ENCODE assay signal across 8 mouse cellular contexts in genomic region chr8:72590198-72590597, GRCm38 (mm10). TPM values are rescaled to one million over a fixed set of nuclear protein-coding genes. Genes with fewer than 3 reads are reported as not detected.
DNase-seq lines count a peak whose midpoint lies in the region.

No protein-coding gene starts in this region.

- peak; percentile 64 to 78 for DNase-seq in cerebellum, postnatal 14 days
- DNase-seq in cerebellum, adult 11 months = no peak
- peak; percentile 62 to 85 for DNase-seq in left cerebral cortex, postnatal 14 days (ENCODE audit: low spot score in 2 of 2)
- DNase-seq in left cerebral cortex, postnatal 36 days (ENCODE audit: low spot score in 2 of 2) = no peak
- DNase-seq in brain, adult 2 months (ENCODE audit: low read depth, low spot score) = peak; percentile 63
- DNase-seq in lung, postnatal 14 days = peak; percentile 54
- DNase-seq in yolk sac, embryonic 10.5 days (ENCODE audit: low spot score) = no peak
- no peak for DNase-seq in ovary, adult 18-20 months (ENCODE audit: low spot score)

- intact Hi-C loops in left cerebral cortex, postnatal 14 days (cut with DNase I) = no loop called here
- intact Hi-C loops in left cerebral cortex, postnatal 36 days (cut with DNase I) = no loop called here

RNA-seq across cellular contexts. Expression of gene Tmem38a, which starts 18.3 kb away (rescaled TPM):
- total RNA-seq in left cerebral cortex, postnatal 14 days (2021) = 100 to 1,000 TPM; 136 to 148 TPM
- 100 to 1,000 TPM; 121 to 137 TPM for total RNA-seq in left cerebral cortex, postnatal 36 days (2021)

RNA-seq across cellular contexts. Expression of gene Smim7, which starts 19.3 kb away (rescaled TPM):
- total RNA-seq in left cerebral cortex, postnatal 14 days (2021) = 100 to 1,000 TPM; 125 to 126 TPM
- 100 to 1,000 TPM; 111 to 128 TPM for total RNA-seq in left cerebral cortex, postnatal 36 days (2021)

RNA-seq across cellular contexts. Expression of gene Med26, which starts 42.1 kb away (rescaled TPM):
- total RNA-seq in left cerebral cortex, postnatal 14 days (2021) = 1 to 10 TPM; 8.5 to 9.8 TPM
- total RNA-seq in left cerebral cortex, postnatal 36 days (2021) = 10 to 100 TPM in 1 of 2 experiments, 1 to 10 TPM in 1; 9.6 to 10.7 TPM

RNA-seq across cellular contexts. Expression of gene Nwd1, which starts 56.3 kb away (rescaled TPM):
- total RNA-seq in left cerebral cortex, postnatal 14 days (2021) = 10 to 100 TPM; 33.7 to 36.7 TPM
- total RNA-seq in left cerebral cortex, postnatal 36 days (2021) = 10 to 100 TPM; 40.5 to 48.4 TPM

Comparison
In these comparisons a context has a peak if more than half of its experiments do, and no peak if none do; other contexts are left out.
1. DNase-seq: peak in cerebellum, postnatal 14 days (2 of 2), left cerebral cortex, postnatal 14 days (2 of 2), brain, adult 2 months (single experiment) and lung, postnatal 14 days (single experiment); none in cerebellum, adult 11 months (single experiment), left cerebral cortex, postnatal 36 days (0 of 2), yolk sac, embryonic 10.5 days (single experiment) and ovary, adult 18-20 months (single experiment).